Mouse (Mus musculus) retina, adult 2 months (tissue): ENCODE data around the gene Myo16.
A peak's percentile ranks its signal among the peaks of the same experiment; 100 is the strongest.

Experiments used
- DNase-seq: peaks from one replicate; pipeline ENCODE4 v3.0.0-alpha.2; 2012; ENCODE audit warnings: low read depth, low spot score

Myo16 gene

GRCm38 (mm10) chr8:10548003-10548584, 394.4 kb downstream of the Myo16 start:
- DNase-seq = no peak

DNA sequence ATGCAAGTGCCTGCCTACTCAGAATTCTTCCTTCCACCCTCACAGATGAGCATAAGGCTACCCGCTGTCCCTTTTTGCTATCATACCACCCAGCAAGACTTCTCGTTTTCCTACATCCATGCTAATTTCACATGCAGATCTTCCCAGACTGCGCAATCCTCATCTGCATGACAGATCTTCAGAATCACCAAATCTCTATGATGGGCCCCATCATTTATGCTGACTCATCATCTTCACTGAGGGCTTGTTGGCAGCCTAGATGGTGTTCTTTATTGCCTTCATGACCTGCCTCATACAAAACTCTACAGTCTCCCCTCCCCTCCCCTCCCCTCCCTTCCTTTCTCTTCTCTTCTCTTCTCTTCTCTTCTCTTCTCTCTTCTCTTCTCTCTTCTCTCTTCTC, 395.7 kb downstream of the Myo16 start:
- no peak for DNase-seq

GRCm38 (mm10) chr8:10557961-10558360, 404.2 kb downstream of the Myo16 start:
- DNase-seq = no peak

GRCm38 (mm10) chr8:10559479-10559878, 405.8 kb downstream of the Myo16 start:
- DNase-seq = no peak

DNA sequence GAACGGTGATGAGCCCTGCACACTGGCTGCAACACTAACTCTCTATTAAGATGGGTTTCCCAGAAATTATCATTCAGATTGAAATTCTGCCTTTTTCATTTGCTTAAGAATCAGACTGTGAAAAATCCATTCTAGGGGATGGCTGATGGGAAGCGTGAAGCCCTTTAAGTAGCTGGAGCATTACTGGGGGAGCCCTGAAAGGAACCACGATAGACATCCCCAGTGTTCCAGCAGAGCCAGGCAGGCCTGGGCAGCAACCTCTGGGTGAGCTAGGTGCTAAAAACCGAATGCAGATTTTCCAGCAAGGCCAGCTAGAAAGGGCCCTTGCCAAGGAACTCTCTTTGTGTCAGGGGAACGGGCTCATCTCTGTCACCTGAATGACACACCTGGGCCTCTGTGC, 407.9 kb downstream of the Myo16 start:
- DNase-seq = no peak

GRCm38 (mm10) chr8:10562046-10562445, 408.3 kb downstream of the Myo16 start:
- DNase-seq = no peak

DNA sequence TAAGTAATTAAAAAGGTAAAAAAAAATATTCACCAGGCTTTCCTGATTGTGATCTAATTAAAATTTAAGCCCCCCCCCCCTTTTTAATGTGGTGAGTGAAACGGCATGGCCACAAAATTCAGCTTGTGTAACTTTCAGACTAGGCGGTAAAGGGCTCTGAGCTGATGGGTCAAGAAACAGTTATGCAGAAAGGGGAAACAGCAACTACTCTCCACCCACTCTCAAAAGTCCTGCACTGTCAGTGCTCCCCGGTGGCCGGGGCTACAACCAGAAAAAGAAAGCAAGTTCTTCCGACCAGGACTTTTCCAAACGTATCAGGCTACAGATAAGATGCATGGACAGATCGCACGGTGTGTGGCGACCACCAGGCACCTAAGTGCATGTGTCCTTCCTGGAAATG, 408.9 kb downstream of the Myo16 start:
- no peak for DNase-seq

DNA sequence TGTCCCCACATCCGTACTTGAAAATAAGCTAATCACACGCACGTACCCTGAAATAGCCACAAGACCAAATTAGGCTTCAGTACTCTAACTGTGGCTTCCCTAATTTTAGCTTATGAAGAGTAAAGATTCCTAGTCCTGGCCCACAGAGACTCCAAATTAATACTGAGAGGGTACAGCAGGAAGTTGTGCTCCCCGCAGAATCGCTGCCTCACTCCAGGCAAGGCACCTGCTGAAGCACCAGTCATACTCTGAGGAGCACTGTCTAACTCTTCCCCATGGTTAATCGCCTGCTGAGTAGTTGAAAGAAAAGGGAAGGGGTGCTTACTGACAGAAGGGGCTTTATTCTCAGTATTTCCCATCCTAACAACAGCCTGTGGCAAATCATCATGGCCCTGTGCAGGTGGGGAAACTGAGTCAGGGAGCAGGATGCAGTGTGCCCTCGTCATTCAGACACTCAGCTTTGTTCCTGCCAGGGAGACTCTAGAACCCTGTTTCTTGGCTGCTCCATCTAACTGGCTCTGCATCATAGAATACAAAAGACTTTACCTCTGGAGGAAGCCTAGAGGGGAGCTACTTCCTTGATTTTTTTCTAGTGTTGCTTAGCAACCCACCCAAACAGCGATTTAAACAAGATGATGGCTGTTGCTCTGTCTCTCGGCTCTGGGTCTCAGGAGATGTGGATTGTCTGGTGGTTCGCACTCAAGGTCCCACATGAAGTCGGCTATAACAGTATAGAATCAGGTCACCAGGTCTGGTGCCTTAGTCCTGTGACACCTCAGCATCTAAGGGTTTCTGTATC, 411.7 kb downstream of the Myo16 start:
- DNase-seq = no peak

DNA sequence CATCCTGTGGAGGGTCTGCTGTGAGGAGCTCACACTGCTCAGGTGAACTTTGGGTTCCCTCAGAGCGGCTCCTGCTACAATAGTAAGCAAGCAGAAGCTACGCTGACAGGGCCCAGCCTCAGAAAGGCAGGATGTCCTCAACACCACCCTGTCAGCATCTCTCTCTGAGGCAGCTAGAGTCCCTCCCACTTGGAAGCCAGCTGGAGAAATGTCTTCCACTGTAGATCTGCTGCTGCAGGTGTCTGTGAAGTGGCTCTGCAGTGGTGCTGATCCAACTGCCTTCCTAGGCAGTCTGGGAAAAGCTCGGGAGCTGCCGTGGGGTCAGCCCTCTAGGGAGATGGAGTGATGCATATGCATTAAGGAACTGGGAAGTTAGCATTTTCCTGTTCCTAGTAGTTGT, 414.7 kb downstream of the Myo16 start:
- no peak for DNase-seq

DNA sequence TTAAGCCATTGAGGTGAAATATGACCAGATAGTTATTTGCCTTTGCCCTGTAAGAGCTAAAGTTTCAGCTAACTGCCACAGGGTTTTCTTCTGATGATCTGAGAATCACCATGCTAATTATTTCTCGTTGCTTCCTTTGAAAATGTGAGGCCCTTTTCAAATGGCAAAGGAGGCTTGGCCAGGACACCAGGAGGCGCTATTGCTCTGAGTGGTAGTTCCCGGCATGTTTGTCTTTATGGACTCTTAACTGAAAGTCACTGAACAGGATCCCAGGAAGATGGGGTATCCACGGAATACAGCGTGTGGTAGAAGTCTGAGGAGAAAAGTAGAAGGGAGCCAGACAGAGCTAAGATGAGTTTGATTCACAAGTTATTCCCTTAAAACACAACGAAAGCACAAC, 420.4 kb downstream of the Myo16 start:
- peak; percentile 29 for DNase-seq

DNA sequence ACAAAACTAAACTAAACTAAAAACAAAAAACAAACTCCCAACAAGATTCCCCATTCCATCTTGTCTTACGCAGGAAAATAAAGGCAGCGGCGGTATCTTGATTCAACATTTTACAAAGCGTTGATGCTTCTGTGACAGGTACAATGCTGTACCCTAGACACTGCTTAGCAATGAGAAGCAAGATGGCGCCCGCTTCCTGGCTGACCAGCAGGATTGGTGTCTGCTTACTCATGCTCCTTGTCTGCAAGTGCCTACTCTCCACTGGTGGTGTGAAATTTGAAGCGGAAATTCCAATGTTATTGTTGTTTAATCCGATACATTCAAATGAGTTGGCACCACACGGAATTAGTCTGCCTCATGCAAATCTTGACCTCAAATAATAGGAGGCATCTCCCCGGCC, 421.5 kb downstream of the Myo16 start:
- DNase-seq = no peak

DNA sequence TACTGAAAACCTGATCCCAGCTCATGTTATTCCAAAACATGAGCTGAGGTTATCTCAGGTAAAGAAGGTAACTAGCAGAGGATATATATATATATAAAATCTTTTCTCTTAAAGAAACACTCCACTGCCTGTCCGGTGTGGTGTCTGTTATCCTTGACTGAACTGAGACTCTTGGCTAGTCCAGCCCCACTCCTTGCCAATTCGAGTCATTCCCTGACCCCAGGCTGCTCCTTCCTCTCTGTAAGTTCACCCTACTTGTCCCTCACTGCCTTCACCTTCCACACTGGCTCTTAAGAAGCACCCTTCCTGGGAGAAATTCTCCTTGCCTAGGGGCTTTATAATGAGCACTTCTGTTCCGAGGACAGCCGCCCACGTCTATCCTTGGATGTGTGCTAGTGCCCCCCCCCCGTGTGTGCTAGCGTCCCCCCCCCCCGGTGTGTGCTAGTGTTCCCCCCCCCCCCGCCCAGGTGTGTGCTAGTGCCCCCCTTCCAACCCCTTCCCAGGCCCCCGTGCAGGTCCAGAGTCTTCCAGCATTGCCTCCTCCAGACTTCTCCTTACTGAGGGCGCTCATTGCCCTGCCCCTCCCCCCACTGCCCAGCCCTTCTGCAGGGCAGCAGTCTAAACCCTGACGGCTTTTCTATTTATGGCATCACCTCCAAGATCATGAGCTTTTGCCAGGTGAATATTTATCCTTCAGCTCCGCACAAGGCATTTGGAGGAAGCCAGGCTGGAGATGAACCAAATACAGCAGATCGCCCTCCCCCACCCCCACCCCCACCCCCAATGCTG, 433.4 kb downstream of the Myo16 start:
- no peak for DNase-seq

DNA sequence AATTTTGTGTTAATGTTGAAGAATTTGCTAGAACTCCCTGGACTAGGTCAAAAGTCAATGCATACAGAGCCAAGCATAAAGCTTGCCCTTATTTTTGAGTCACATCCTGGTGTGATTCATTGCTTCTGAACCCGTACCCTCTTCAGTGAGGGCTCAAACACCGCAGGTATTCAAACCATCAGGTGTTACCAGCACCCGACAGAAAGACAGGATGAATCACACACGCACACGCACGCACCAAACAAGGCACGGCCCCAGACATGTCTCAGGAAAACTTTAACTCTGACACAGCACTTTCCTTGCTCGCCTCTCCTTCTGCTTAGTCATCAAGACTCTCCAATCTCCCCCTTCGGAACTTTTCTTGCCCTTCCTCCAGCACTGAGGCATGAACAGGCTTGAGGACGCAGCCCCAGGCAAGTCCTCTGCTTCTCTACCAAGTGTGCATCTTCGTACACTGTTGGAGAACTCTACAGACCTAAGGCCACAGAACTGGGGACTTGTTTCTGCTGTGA, 435.8 kb downstream of the Myo16 start:
- no peak for DNase-seq

- no peak for DNase-seq
These were observed 439.2 kb downstream of the Myo16 start for GRCm38 (mm10) chr8:10592917-10593316.

GRCm38 (mm10) chr8:10596353-10596752, 442.6 kb downstream of the Myo16 start:
- DNase-seq = no peak

- no peak for DNase-seq
These were observed 443.9 kb downstream of the Myo16 start for GRCm38 (mm10) chr8:10597595-10597994.

GRCm38 (mm10) chr8:10598889-10599288, 445.2 kb downstream of the Myo16 start:
- DNase-seq = no peak

DNA sequence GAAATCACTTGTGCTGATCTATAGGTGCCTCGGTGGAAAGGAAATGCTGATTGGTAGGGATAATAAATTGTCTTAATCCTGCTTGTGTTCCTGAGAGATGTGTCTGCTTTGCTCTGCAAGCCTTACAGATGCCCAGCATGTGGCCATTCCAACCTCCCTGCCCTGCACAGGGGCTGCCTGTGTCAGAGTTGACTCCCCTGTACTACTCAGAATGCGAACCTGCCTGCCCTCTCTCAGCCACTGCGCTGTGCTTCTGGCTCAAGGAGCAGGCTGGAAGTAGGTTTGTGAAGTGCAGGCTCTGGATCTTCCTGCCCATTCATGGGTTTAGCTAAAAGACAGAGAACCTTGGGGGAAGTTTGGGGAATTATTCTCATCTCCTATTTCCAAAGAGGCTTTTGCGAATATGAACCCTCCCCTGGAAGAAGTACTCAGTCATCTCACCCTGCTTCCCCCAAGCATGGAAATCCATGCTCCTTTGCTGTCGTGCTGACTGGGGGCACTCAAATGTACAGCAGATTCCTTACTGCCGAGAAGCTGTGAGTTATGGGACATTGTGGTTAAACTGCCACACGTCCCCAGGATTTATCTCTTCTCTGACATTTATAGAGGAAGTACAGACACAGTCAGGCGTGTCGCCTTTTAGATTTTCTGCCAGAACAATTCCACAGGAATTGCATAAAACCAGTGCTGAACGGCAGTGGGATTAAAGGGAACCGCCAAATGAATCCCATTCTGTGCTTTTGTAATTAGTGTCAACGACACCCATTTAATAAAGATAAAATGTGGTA, 452.5 kb downstream of the Myo16 start:
- DNase-seq = no peak

DNA sequence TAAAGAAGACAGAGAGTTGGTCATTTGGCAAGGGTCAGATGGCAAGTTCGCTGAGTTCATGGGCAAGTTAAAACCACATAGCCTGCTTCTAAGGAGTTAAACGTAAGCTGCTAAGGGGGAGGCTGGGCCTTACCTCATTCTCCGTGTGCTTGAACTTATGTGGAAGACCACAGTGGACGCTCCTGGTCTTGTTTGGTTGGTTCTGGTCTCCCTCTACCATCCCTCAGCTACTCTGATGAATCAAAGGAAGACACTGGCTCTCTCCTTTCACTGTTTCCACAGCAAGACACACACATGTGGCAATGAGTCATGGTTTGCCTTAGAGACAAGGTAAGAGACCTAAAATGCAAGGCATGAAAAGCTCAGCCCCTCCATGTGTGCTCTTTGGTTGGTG, 453.1 kb downstream of the Myo16 start:
- no peak for DNase-seq

- DNase-seq = no peak
These were observed 457.9 kb downstream of the Myo16 start for GRCm38 (mm10) chr8:10611636-10612035.

DNA sequence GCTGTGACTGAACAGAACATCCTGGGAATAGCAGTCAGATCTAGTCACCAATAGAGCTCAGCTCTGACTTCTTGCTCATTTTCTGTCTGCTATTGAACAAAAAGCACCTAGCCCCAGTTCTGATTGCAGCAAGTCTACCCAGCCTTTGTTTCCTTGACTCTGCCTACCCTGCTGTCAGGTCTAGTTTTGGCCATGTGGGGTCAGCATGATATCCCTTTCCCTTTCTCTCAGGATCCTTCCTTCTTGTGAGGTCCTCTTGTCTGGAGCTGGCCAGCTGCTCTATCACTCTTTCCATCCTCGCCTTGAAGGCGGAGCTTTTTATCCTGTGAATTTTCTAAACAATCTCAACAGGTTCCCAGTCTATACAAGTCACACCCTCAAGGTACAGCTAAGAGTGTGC, 459.7 kb downstream of the Myo16 start:
- DNase-seq = no peak

GRCm38 (mm10) chr8:10619689-10620088, 466.0 kb downstream of the Myo16 start:
- DNase-seq = no peak
